Mouse (Mus musculus) lung, embryonic 15.5 days (tissue): ENCODE data around the gene Chm. TPM values are rescaled to one million over a fixed set of nuclear protein-coding genes. Genes with fewer than 3 reads are reported as not detected.
"Not testable (repeated sequence)": the region's sequence is repeated elsewhere in the genome, so short reads cannot be mapped to it uniquely, and the experiment has no call there.

Experiments used
- ATAC-seq: fragments of 200-750 bp; cut with Nextera tagmentation; 2 replicates; pipeline ENCODE4 v1.8.0; 2017; ENCODE audit warnings: moderate number of reproducible peaks, borderline replicate concordance; ENCODE audit not compliant: low FRiP score, low TSS enrichment; ENCODE audit errors: extremely low read depth
- H3K27ac ChIP-seq: fragments of 300-500 bp; sonication (generic); 2 replicates; pipeline ENCODE4 v1.5.1; 2015; ENCODE audit warnings: moderate library complexity, mild to moderate bottlenecking, inconsistent platforms
- H3K27me3 ChIP-seq: fragments of 300-500 bp; sonication (generic); 2 replicates; pipeline ENCODE4 v1.6.1; 2015; ENCODE audit warnings: inconsistent platforms
- H3K36me3 ChIP-seq: fragments of 300-500 bp; sonication (generic); 2 replicates; pipeline ENCODE4 v1.6.1; 2015; ENCODE audit warnings: inconsistent platforms
- H3K4me1 ChIP-seq: fragments of 300-500 bp; sonication (generic); 2 replicates; pipeline ENCODE4 v1.6.1; 2015; ENCODE audit warnings: inconsistent platforms
- H3K4me2 ChIP-seq: fragments of 300-500 bp; sonication (generic); 2 replicates; pipeline ENCODE4 v1.6.1; 2015; ENCODE audit warnings: inconsistent platforms, mild to moderate bottlenecking, moderate library complexity
- H3K4me3 ChIP-seq: fragments of 300-500 bp; sonication (generic); 2 replicates; pipeline ENCODE4 v1.5.1; 2015; ENCODE audit warnings: mild to moderate bottlenecking, inconsistent platforms
- H3K9ac ChIP-seq: fragments of 300-500 bp; sonication (generic); 2 replicates; pipeline ENCODE4 v1.6.1; 2015; ENCODE audit warnings: inconsistent platforms
- H3K9me3 ChIP-seq: fragments of 300-500 bp; sonication (generic); 2 replicates; pipeline ENCODE4 v1.6.1; 2016; ENCODE audit warnings: inconsistent platforms
- WGBS: fragments of 180-500 bp; shearing (Covaris S2); methylation state at CpG from one replicate; pipeline ENCODE4 v1.1.7; 2015; 5-methylcytosine and 5-hydroxymethylcytosine counted together
- polyA plus RNA-seq: library from polyadenylated mRNA; unstranded; fragments of >200 nt; fragmentation: Nextera tagmentation; extraction: Ambion mirVana; gene quantifications from 2 replicates; pipeline ENCODE4 v1.2.1, GENCODE M21; 2015

The Chm gene
- polyA plus RNA-seq: 11.8 and 12.2 TPM in 2 replicates

- 10% methylated on average over 21 of the region's 21 CpGs for WGBS
- Histone ChIP-seq H3K4me1 (no peaks in the 10 kb centered on the region), H3K4me3 (peak within 1 kb of the TSS; percentile 57), H3K27me3 (no peaks in the 10 kb centered on the region), H3K4me2 (peak within 1 kb of the TSS; percentile 46), H3K27ac (peak within 1 kb of the TSS; percentile 53), H3K9me3 (no peaks in the 10 kb centered on the region), H3K36me3 (no peaks in the 10 kb centered on the region), H3K9ac (peak within 1 kb of the TSS; percentile 47)
- peak; percentile 90; the same call in 1 of the 2 replicates for ATAC-seq
Measured at GRCm38 (mm10) chrX:113185230-113185985, at the start of gene Chm. TSS of gene Chm (minus strand) at chrX:113185517.

DNA sequence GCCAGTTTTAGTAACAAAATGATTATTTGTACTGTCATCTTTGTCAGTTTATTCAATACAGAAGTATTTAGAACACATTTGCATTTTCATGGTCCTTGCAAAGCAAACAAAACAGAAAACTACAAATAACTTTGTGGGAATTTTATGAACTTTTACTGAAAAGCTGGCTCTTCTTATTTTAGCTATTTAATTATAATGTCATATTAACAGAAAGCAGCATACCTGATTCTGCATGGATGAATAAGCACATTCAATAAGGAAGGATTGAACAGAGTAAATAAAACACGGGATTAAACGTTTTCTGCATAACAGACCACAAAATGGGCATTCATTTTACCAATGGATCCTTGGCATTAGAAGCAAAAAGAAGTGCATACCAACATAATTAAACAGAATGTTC is 8.6 kb upstream of the Chm start:
- Histone ChIP-seq H3K27me3 (no peaks in the 10 kb centered on the region), H3K9me3 (no peaks in the 10 kb centered on the region), H3K27ac (no peak overlapping the region), H3K9ac (no peak overlapping the region), H3K4me2 (no peak overlapping the region), H3K36me3 (no peaks in the 10 kb centered on the region), H3K4me1 (no peaks in the 10 kb centered on the region), H3K4me3 (no peak overlapping the region)
- WGBS: 29% methylated on average over 2 of the region's 2 CpGs
- no peak for ATAC-seq

DNA sequence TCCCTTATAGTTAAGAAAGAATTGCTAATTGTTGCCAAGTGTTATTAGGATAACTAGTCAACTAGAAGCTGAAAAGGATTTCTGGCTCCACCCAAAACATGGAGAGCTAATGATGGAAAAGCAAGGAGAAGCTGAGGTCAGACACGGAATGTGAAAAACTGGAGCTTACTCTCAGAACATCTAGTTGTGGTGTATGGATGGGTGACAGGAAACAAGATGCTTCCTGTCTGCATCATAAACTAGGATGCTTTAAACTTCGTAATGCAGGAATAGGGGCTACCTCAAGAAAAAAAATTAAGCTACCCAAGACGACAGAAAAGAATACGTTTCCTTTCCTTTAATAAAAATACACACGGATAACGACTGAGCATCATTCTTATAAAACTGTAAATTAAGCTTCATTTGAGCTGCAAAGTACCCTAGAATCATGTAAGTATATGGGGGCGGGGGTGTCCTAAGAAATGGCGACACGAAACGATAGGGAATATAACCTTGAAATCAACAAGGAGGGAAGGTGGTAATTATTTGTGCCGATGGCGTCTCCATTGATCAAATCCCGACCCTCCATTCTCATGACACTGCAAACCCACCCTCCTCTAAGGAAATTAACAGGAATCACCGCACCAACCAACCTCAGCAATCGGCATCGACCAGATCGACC is 618 bp downstream of the Chm start:
- ATAC-seq: no peak
- peak overlapping the region; percentile 57 for H3K4me3 ChIP-seq
- no peaks in the 10 kb centered on the region for H3K9me3 ChIP-seq
- 12% methylated on average over 17 of the region's 17 CpGs for WGBS
- H3K9ac ChIP-seq: peak overlapping the region; percentile 47
- H3K36me3 ChIP-seq: no peaks in the 10 kb centered on the region
- peak overlapping the region; percentile 53; the same call in 1 of the 2 replicates for H3K27ac ChIP-seq
- H3K27me3 ChIP-seq: no peaks in the 10 kb centered on the region
- peak overlapping the region; percentile 46 for H3K4me2 ChIP-seq
- H3K4me1 ChIP-seq: no peaks in the 10 kb centered on the region

GRCm38 (mm10) chrX:113180856-113181255 is 4.5 kb downstream of the Chm start:
- H3K27me3 ChIP-seq, H3K4me3 ChIP-seq, H3K4me1 ChIP-seq, H3K4me2 ChIP-seq, H3K36me3 ChIP-seq, H3K9me3 ChIP-seq, ATAC-seq, H3K9ac ChIP-seq, H3K27ac ChIP-seq: not testable (repeated sequence)
- 88% methylated on average over 4 of the region's 4 CpGs for WGBS

DNA sequence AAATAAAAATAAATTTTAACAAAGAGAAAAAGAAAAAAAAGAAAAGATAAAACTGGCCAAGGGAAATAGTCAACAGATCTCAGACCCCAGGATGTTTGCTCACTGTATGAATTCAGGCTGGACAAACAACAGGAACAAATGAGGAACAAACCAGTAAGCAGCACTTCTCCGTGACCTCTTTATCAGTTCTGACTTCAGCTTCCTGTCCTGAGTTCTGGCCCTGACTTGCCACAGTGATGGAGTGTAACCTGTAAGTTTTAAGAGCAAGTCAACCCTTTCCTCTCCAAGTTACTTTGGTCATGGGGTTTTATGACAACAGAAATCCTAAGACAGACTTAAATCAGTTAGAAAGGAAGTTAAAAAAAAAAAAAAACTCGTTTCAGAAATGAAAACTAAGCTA is 12.6 kb downstream of the Chm start:
- no peak for ATAC-seq
- Histone ChIP-seq H3K9ac (no peak overlapping the region), H3K4me2 (no peak overlapping the region), H3K9me3 (no peaks in the 10 kb centered on the region), H3K36me3 (no peaks in the 10 kb centered on the region), H3K4me3 (no peak overlapping the region), H3K4me1 (no peaks in the 10 kb centered on the region), H3K27ac (no peak overlapping the region), H3K27me3 (no peaks in the 10 kb centered on the region)
- 62% methylated on average over 2 of the region's 2 CpGs for WGBS

DNA sequence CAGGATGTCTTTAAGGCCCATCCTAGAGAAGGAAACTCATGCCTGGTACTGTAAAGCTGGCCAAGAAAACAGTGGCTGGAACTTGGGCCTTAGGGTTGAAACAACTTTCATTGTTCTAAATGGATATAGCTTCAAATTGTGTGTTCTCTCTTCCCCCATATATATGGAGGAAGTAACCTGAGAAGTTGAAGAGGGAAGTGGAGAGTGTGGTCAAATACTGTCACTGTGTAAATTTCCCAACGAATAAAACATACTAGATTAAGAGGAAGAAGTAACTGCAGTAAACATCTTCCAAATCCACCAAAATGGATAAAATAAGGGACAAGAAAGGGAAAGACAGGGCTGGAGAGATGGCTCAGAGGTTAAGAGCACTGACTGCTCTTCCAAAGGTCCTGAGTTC is 13.0 kb downstream of the Chm start:
- no peaks in the 10 kb centered on the region for H3K36me3 ChIP-seq
- no peaks in the 10 kb centered on the region for H3K27me3 ChIP-seq
- no peak overlapping the region for H3K4me3 ChIP-seq
- no peak for ATAC-seq
- no peak overlapping the region for H3K9ac ChIP-seq
- H3K4me2 ChIP-seq: no peak overlapping the region
- no peaks in the 10 kb centered on the region for H3K4me1 ChIP-seq
- WGBS: 69% methylated on average over 1 of the region's 1 CpGs
- H3K9me3 ChIP-seq: no peaks in the 10 kb centered on the region
- no peak overlapping the region for H3K27ac ChIP-seq

DNA sequence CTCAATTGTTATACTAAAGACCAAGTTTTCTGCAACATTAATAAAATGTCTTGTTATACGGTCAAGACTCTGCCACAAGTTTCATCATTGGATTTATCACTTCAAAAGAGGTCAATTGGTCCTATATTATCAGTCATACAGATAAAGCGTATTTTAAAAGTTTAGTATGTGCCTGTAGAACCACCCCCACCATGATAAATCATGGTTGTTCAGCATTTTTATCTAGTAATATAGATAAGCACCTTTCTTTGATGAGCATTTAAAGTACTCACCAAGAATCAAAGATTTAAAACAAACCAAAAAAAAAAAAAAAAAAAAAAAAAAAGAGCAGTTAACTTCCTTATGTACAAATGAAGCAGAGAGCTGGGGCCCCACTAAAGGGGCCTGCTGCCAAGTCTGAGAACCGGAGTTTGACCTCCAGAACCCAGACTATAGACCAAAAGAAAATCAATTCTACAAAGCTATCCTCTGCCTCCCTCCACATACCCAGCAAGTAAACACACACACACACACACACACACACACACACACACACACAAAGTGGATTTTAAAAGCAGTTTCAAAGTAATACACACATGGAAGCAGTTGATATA is 25.0 kb downstream of the Chm start:
- H3K4me1 ChIP-seq: no peaks in the 10 kb centered on the region
- H3K36me3 ChIP-seq: no peaks in the 10 kb centered on the region; the same call in 1 of the 2 replicates
- ATAC-seq: no peak
- no peak overlapping the region for H3K27ac ChIP-seq
- no peak overlapping the region for H3K4me3 ChIP-seq
- H3K9ac ChIP-seq: no peak overlapping the region
- no peaks in the 10 kb centered on the region for H3K27me3 ChIP-seq
- H3K4me2 ChIP-seq: no peak overlapping the region
- WGBS: 42% methylated on average over 3 of the region's 3 CpGs
- H3K9me3 ChIP-seq: no peaks in the 10 kb centered on the region

DNA sequence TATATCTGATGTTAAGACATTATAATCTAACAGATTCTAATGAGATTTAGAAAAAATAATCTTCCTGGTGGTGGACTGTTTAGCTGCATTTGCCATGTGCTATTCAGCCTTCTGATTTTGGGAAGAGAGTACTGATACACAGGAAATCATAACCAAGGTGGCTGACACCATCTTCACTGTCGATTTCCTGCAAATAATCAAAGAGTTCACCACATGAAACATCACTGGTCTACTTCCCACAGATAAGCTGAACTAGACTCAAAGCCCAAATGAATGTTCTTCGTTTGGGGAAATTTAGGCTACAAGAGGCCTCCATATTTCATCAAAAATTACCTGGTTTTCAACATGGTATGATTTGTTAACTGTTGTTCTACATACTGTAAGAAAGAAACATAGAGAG is 101.1 kb downstream of the Chm start:
- no peak for ATAC-seq
- no peak overlapping the region for H3K4me3 ChIP-seq
- no peaks in the 10 kb centered on the region for H3K36me3 ChIP-seq
- no peak overlapping the region for H3K9ac ChIP-seq
- H3K9me3 ChIP-seq: no peaks in the 10 kb centered on the region
- WGBS: 73% methylated on average over 2 of the region's 2 CpGs
- no peak overlapping the region for H3K4me2 ChIP-seq
- H3K4me1 ChIP-seq: no peaks in the 10 kb centered on the region
- no peaks in the 10 kb centered on the region for H3K27me3 ChIP-seq
- H3K27ac ChIP-seq: no peak overlapping the region

DNA sequence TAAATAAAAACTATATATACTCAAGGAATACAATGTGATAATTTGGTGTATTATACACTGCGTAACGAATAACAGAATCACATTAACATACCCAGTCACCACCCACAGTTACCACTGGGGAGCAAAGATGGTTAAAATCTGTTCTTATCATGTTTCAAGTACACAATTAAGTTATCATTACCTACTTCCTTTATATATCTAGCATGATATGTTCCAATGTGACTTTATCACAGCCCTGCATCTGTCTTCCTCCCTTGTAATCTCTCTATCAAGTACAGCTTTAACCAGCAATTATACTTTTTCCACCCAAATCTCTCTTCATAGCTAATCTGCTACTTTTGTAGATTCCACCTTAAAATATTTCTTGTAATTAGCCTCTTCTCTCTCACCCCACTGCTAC is 109.3 kb downstream of the Chm start:
- no peak for ATAC-seq
- H3K4me3 ChIP-seq: no peak overlapping the region
- 93% methylated on average over 2 of the region's 2 CpGs for WGBS
- no peak overlapping the region for H3K27ac ChIP-seq
- no peaks in the 10 kb centered on the region for H3K4me1 ChIP-seq
- no peaks in the 10 kb centered on the region for H3K36me3 ChIP-seq
- H3K9ac ChIP-seq: no peak overlapping the region
- no peak overlapping the region for H3K4me2 ChIP-seq
- H3K27me3 ChIP-seq: no peaks in the 10 kb centered on the region
- no peaks in the 10 kb centered on the region for H3K9me3 ChIP-seq

GRCm38 (mm10) chrX:113074823-113075222 is 110.5 kb downstream of the Chm start:
- Histone ChIP-seq H3K4me1 (no peaks in the 10 kb centered on the region), H3K27me3 (no peaks in the 10 kb centered on the region), H3K4me3 (no peak overlapping the region), H3K4me2 (no peak overlapping the region), H3K27ac (no peak overlapping the region), H3K9me3 (no peaks in the 10 kb centered on the region), H3K36me3 (no peaks in the 10 kb centered on the region), H3K9ac (no peak overlapping the region)
- 80% methylated on average over 4 of the region's 4 CpGs for WGBS
- no peak for ATAC-seq

DNA sequence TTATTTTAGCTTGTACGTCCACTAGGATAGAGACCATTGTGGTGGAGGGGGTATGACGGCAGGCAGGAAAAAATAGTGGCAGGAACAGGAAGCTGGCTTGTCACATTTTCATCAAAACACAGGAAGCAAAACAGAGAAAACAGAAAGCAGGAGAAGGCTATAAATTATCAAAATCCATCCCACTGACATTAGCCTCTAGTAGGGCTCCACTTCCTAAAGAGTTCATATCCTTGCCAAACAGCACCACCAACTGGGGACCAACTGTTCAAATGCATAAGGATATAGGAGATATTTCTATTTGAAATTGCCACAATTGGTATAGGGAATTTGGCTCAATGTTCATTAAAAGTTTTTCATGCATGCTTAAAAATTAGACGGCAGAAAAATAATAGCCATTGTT is 181.7 kb downstream of the Chm start:
- H3K27ac ChIP-seq: no peak overlapping the region
- H3K27me3 ChIP-seq: no peaks in the 10 kb centered on the region
- no peak overlapping the region for H3K4me3 ChIP-seq
- no peaks in the 10 kb centered on the region for H3K9me3 ChIP-seq
- ATAC-seq: no peak
- no peak overlapping the region for H3K4me2 ChIP-seq
- WGBS: 57% methylated on average over 3 of the region's 3 CpGs
- no peaks in the 10 kb centered on the region for H3K4me1 ChIP-seq
- H3K9ac ChIP-seq: no peak overlapping the region
- no peaks in the 10 kb centered on the region for H3K36me3 ChIP-seq

DNA sequence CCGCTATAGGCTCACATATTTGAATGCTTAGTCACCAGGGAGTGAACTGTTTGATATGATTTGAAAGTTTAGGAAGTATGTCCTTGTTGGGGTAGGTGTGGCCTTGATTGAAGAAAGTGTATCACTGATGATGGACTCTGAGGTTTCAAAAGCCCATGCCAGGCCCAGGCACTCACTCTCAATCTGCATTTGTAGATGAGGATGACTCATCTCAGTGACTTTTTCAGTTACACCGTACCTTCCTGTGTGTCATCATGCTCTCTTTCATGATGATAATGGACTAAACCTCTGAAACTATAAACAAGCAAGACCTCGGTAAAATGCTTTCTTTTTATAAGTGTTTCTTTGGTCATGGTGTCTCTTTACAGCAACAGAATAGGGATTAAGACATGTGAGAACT is 183.1 kb downstream of the Chm start:
- Histone ChIP-seq H3K27ac (no peak overlapping the region), H3K9me3 (no peaks in the 10 kb centered on the region)
- ATAC-seq: no peak

More for the DNA sequence above, 183.1 kb downstream of the Chm start:
- H3K9ac ChIP-seq: no peak overlapping the region
- H3K4me2 ChIP-seq: no peak overlapping the region
- WGBS: 54% methylated on average over 3 of the region's 3 CpGs
- H3K4me3 ChIP-seq: no peak overlapping the region
- H3K27me3 ChIP-seq: no peaks in the 10 kb centered on the region
- H3K4me1 ChIP-seq: no peaks in the 10 kb centered on the region
- no peaks in the 10 kb centered on the region for H3K36me3 ChIP-seq
